Mouse (Mus musculus) lung, postnatal 0 days (tissue): Measurements from ENCODE around the gene Macf1. TPM values are rescaled to one million over a fixed set of nuclear protein-coding genes. Genes with fewer than 3 reads are reported as not detected.
A peak's percentile ranks its signal among the peaks of the same experiment; 100 is the strongest.

Experiments
- ATAC-seq: fragments of 200-750 bp; cut with Nextera tagmentation; 2 replicates; pipeline ENCODE4 v1.8.0; 2017; ENCODE audit warnings: moderate library complexity
- DNase-seq: peaks from one replicate; pipeline ENCODE4 v3.0.0-alpha.2; 2016; ENCODE audit warnings: low spot score
- H3K27ac ChIP-seq: fragments of 300-500 bp; sonication (generic); 2 replicates; pipeline ENCODE4 v1.5.1; 2014; ENCODE audit warnings: antibody characterized with exemption, mild to moderate bottlenecking, low read length, mixed read lengths
- H3K27me3 ChIP-seq: fragments of 300-500 bp; sonication (generic); replicated peaks from 2 replicates; pipeline ENCODE4 v1.6.1; 2014; ENCODE audit warnings: low read length, mixed read lengths; ENCODE audit not compliant: insufficient read depth
- H3K36me3 ChIP-seq: fragments of 300-500 bp; sonication (generic); 2 replicates; pipeline ENCODE4 v1.6.1; 2014; ENCODE audit warnings: low read length, mixed read lengths; ENCODE audit not compliant: insufficient read depth
- H3K4me1 ChIP-seq: fragments of 300-500 bp; sonication (generic); 2 replicates; pipeline ENCODE4 v1.6.1; 2014; ENCODE audit warnings: antibody characterized with exemption, low read depth, low read length, mixed read lengths; ENCODE audit not compliant: insufficient read depth
- H3K4me2 ChIP-seq: fragments of 300-500 bp; sonication (generic); replicated peaks from 2 replicates; pipeline ENCODE4 v1.6.1; 2014; ENCODE audit warnings: low read depth, mild to moderate bottlenecking, low read length, moderate library complexity, mixed read lengths
- H3K4me3 ChIP-seq: fragments of 300-500 bp; sonication (generic); 2 replicates; pipeline ENCODE4 v1.5.1; 2014; ENCODE audit warnings: low read depth, low read length
- H3K9ac ChIP-seq: fragments of 300-500 bp; sonication (generic); replicated peaks from 2 replicates; pipeline ENCODE4 v1.6.1; 2014; ENCODE audit warnings: low read depth, mild to moderate bottlenecking
- H3K9me3 ChIP-seq: fragments of 300-500 bp; sonication (generic); 2 replicates; pipeline ENCODE4 v1.6.1; 2016; ENCODE audit warnings: low read length, mixed read lengths
- CTCF ChIP-seq: IDR thresholded peaks from 2 replicates; pipeline ENCODE4 v1.5.1; 2016; ENCODE audit warnings: antibody characterized with exemption, mild to moderate bottlenecking
- EP300 ChIP-seq: IDR thresholded peaks from 2 replicates; pipeline ENCODE4 v1.6.1; 2016; ENCODE audit warnings: antibody characterized with exemption, mild to moderate bottlenecking, control low read depth
- WGBS: fragments of 180-500 bp; shearing (Covaris S2); extraction: QIAGEN DNeasy Blood & Tissue Kit; methylation state at CpG from one replicate; pipeline ENCODE4 v1.1.7; 2014; 5-methylcytosine and 5-hydroxymethylcytosine counted together
- polyA plus RNA-seq: library from polyadenylated mRNA; unstranded; fragments of >200 nt; fragmentation: Nextera tagmentation; extraction: Ambion mirVana; gene quantifications from 2 replicates; pipeline ENCODE4 v1.2.1, GENCODE M21; 2015

The Macf1 gene
- polyA plus RNA-seq, 1 experiment from 2014 or later, result 181 TPM

DNA sequence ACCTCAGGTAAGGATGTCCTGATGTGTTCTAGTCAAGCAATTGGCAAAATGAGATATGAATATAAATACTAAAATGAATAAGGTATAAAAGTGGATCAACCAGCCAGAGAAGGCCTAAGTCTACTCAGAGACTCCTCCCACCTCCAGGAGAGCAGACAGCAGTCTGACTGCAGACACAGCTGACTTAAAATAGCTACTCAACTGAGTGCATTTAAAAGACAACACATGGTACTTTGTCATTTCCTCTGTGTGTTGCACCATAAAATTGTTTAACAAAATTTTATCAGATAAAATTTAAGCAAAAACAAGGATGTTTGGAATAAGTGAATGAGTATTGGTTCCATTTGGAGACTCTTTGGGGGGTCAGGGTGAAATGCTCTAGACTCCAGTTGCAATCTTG lies 67.7 kb downstream of the Macf1 start:
- Histone ChIP-seq H3K4me3 (no peak overlapping the region), H3K9me3 (no peaks in the 10 kb centered on the region), H3K27me3 (no peaks in the 10 kb centered on the region), H3K4me1 (peaks cover 22% of the 10 kb centered on the region; the same call in 1 of the 2 replicates), H3K9ac (no peak overlapping the region), H3K36me3 (no peaks in the 10 kb centered on the region), H3K4me2 (no peak overlapping the region), H3K27ac (peak overlapping the region; percentile 76)
- peak; percentile 92 for DNase-seq
- TF ChIP-seq EP300 (peak; percentile 70), CTCF (no peak)
- ATAC-seq, result peak; percentile 71

DNA sequence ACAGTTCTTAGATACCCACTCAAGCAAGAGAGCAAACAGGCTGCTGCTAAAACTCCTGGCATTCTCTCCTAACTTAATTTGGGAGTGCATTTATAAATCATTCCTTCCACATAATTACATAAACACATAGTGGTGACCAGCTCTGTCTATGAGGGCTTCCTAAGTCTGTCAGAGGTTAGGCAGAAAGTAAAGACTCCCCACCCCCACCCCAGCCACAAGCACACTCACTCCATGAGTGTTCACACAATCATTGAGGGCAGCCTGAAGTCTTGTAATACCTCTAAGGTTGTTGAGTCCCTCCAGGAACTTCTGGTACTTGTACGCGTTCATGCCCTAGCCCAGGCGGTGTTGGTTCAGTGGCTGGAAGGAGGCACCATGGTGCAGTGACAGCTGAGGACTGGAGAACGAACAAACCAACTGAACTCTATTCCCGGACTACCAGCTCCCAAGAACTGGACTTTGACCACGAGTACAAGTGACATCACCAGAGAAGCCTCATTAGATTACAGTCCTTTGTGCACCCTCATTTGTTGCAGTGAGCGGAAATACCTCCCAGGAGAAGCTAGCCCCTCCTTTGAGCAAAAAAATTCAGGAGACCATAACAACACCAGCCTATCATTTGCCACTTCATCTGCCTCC lies 70.7 kb downstream of the Macf1 start:
- H3K27me3 ChIP-seq, result no peaks in the 10 kb centered on the region
- H3K4me1 ChIP-seq, result peaks cover 19% of the 10 kb centered on the region; the same call in 1 of the 2 replicates
- H3K36me3 ChIP-seq, result no peaks in the 10 kb centered on the region
- H3K9me3 ChIP-seq, result no peaks in the 10 kb centered on the region
- peak overlapping the region; percentile 40 for H3K4me3 ChIP-seq
- peak overlapping the region; percentile 46 for H3K9ac ChIP-seq
- 29% methylated on average over 7 of the region's 7 CpGs for WGBS
- peak; percentile 91 for DNase-seq
- ATAC-seq, result peak; percentile 73
- peak overlapping the region; percentile 22 for H3K4me2 ChIP-seq
- H3K27ac ChIP-seq, result peak overlapping the region; percentile 87
- TF ChIP-seq CTCF (no peak), EP300 (0 out of 2 replicates have a peak, but pooled peaks have one; percentile 32)

DNA sequence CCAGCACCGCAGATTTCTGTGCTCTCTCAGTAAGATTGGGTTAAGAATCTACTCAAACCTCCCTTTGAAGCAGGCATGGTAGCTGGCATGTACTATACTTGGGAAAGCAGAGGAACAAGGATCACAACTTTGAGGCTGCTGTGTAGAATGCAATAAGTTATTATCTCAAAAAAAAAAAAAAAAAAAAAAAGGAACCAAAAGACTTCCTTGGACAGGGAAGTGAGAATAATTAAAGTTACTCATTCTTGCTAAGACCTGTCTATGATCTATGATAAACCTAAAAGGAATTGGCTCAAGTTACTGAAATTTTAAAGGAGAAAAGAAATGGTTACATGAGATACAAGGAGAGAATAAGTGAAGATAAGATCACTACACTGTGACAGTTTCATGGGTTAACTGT lies 72.2 kb downstream of the Macf1 start:
- DNase-seq (no peak), ATAC-seq (no peak)
- Histone ChIP-seq H3K4me2 (no peak overlapping the region), H3K4me3 (peak overlapping the region; percentile 40), H3K27ac (peak overlapping the region; percentile 85), H3K36me3 (no peaks in the 10 kb centered on the region), H3K27me3 (no peaks in the 10 kb centered on the region), H3K4me1 (peaks cover 11% of the 10 kb centered on the region; the same call in 1 of the 2 replicates), H3K9ac (peak overlapping the region; percentile 46), H3K9me3 (no peaks in the 10 kb centered on the region)
- TF ChIP-seq CTCF (no peak), EP300 (no peak)
- WGBS, result 87% methylated on average over 1 of the region's 1 CpGs

DNA sequence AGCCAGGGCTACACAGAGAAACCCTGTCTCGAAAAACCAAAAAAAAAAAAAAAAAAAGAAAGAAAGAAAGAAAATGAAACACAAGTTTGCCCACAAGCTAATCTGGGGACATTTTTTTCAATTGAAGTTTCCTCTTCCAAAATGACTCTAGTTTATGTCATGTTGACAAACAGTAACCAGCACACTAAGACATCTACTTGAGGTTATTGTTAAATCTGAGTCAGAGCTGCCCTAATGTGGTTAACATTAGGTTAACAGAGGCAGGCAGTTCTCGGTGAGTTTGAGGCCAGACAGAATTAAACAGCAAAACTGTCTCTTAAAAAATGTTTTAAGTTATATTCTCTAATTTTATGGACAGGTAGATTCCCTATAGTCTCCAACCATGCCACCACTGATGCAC lies 72.9 kb downstream of the Macf1 start:
- Histone ChIP-seq H3K4me3 (peak overlapping the region; percentile 40), H3K4me1 (peaks cover 11% of the 10 kb centered on the region; the same call in 1 of the 2 replicates), H3K27ac (peak overlapping the region; percentile 85), H3K36me3 (no peaks in the 10 kb centered on the region), H3K4me2 (no peak overlapping the region), H3K27me3 (no peaks in the 10 kb centered on the region), H3K9ac (peak overlapping the region; percentile 41), H3K9me3 (no peaks in the 10 kb centered on the region)
- TF ChIP-seq CTCF (no peak), EP300 (no peak)
- WGBS, result 73% methylated on average over 1 of the region's 2 CpGs
- no peak for DNase-seq
- ATAC-seq, result no peak

DNA sequence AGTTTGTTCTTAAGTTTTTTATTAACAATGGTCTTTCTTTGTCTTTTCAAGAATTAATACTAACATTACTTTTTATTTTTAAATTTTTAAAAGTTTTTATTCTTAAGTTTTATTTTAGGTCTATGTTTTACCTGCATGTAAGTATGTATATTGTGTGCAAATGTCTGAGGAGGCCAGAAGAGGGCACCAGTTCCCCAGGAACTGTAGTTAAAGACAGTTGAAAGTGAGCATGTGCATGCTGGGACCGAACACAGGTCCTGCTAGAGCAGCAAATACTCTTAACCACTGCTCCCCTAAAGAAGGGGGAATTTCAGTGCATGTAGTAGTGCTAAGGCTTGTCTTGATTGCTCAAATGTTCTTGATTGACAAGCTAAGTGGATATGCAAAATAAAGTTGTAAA lies 77.0 kb downstream of the Macf1 start:
- no peak overlapping the region for H3K9ac ChIP-seq
- H3K4me3 ChIP-seq, result no peak overlapping the region
- no peaks in the 10 kb centered on the region for H3K36me3 ChIP-seq
- 90% methylated on average over 1 of the region's 1 CpGs for WGBS
- no peaks in the 10 kb centered on the region for H3K9me3 ChIP-seq
- H3K27ac ChIP-seq, result no peak overlapping the region
- no peak for ATAC-seq
- H3K4me2 ChIP-seq, result no peak overlapping the region; the same call in 1 of the 2 replicates
- H3K27me3 ChIP-seq, result no peaks in the 10 kb centered on the region
- DNase-seq, result no peak
- no peaks in the 10 kb centered on the region; the same call in 1 of the 2 replicates for H3K4me1 ChIP-seq
- TF ChIP-seq EP300 (no peak), CTCF (peak; percentile 62)

DNA sequence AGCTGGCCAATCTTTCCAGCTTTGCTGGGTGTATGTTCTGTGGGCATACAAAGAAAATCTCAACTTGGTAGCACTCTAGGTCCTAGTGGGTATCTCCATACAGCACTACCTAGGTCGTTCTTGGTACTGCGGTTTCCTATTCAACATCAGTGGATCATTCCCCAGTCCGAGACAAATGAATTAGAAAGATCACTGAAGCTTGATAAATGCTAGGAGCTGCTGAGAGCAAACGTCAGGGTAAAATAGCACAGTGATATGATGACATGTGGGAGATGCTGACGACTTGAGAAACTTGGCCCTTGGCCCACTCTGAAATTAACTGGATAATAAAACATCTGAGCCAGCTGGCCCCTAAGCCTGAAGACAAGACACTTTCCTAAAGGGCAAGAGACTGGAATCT lies 78.2 kb downstream of the Macf1 start:
- H3K9me3 ChIP-seq, result no peaks in the 10 kb centered on the region
- no peak overlapping the region for H3K4me3 ChIP-seq
- H3K27ac ChIP-seq, result no peak overlapping the region; the same call in 1 of the 2 replicates
- DNase-seq (peak; percentile 62), ATAC-seq (peak; percentile 14; the same call in 1 of the 2 replicates)
- H3K36me3 ChIP-seq, result peaks cover 2% of the 10 kb centered on the region; the same call in 1 of the 2 replicates
- H3K27me3 ChIP-seq, result no peaks in the 10 kb centered on the region
- no peaks in the 10 kb centered on the region; the same call in 1 of the 2 replicates for H3K4me1 ChIP-seq
- H3K4me2 ChIP-seq, result peak overlapping the region; percentile 34
- 0 out of 2 replicates have a peak overlapping the region, but pooled peaks have one; percentile 3 for H3K9ac ChIP-seq
- 40% methylated on average over 5 of the region's 5 CpGs for WGBS
- TF ChIP-seq CTCF (peak; percentile 2; the same call in 1 of the 2 replicates), EP300 (0 out of 2 replicates have a peak, but pooled peaks have one; percentile 10)
